8 mouse cellular contexts compared by ENCODE assay signal in genomic region chr11:119267241-119267674, GRCm38 (mm10). TPM values are rescaled to one million over a fixed set of nuclear protein-coding genes. Genes with fewer than 3 reads are reported as not detected.
DNase-seq lines count a peak whose midpoint lies in the region; ATAC-seq and TF ChIP-seq lines count a peak whose summit lies in the region.

No protein-coding gene starts in this region.

- no peaks in the 10 kb centered on the region for H3K27me3 ChIP-seq in heart, embryonic 14.5 days (ENCODE audit: control insufficient read depth, insufficient read depth, low read length)
- no peaks in the 10 kb centered on the region for H3K27me3 ChIP-seq in kidney, embryonic 16.5 days (ENCODE audit: insufficient read depth, low read length)
- H3K27me3 ChIP-seq in lung, embryonic 16.5 days (ENCODE audit: control insufficient read depth, insufficient read depth, low read depth, low read length) = no peaks in the 10 kb centered on the region
- no peaks in the 10 kb centered on the region for H3K27me3 ChIP-seq in stomach, embryonic 16.5 days (ENCODE audit: control insufficient read depth, insufficient read depth, low read length)

- H3K27ac ChIP-seq in layer of hippocampus, adult 2 months = peak overlapping the region; percentile 90
- no peak overlapping the region for H3K27ac ChIP-seq in heart, embryonic 14.5 days (replicated peaks in 1 of 2; ENCODE audit: control insufficient read depth in 1 of 2, insufficient read depth in 1 of 2, low read depth in 2 of 2, low read length in 2 of 2)
- no peak overlapping the region for H3K27ac ChIP-seq in kidney, embryonic 16.5 days (ENCODE audit: low read length)
- H3K27ac ChIP-seq in lung, embryonic 16.5 days (ENCODE audit: low read length) = no peak overlapping the region
- H3K27ac ChIP-seq in stomach, embryonic 16.5 days (ENCODE audit: low read length) = no peak overlapping the region

- no peak for TF ChIP-seq CTCF in layer of hippocampus, adult 2 months (conservative IDR thresholded peaks at IDR 0.05)

- H3K4me2 ChIP-seq in heart, embryonic 14.5 days (ENCODE audit: low read length) = peak overlapping the region; percentile 96
- peak overlapping the region; percentile 96; the same call in 1 of the 2 replicates for H3K4me2 ChIP-seq in kidney, embryonic 16.5 days (replicated peaks; ENCODE audit: low read depth, low read length)
- peak overlapping the region; percentile 98 for H3K4me2 ChIP-seq in lung, embryonic 16.5 days (ENCODE audit: low read depth, low read length)
- peak overlapping the region; percentile 69 for H3K4me2 ChIP-seq in stomach, embryonic 16.5 days (ENCODE audit: low read depth, low read length)

- H3K4me1 ChIP-seq in heart, embryonic 14.5 days (ENCODE audit: control insufficient read depth in 2 of 2, insufficient read depth in 2 of 2, low read length in 2 of 2) = peaks cover 5 to 11% of the 10 kb centered on the region in 2 experiments
- peaks cover 13% of the 10 kb centered on the region for H3K4me1 ChIP-seq in kidney, embryonic 16.5 days (ENCODE audit: insufficient read depth, low read length)
- H3K4me1 ChIP-seq in lung, embryonic 16.5 days (replicated peaks; ENCODE audit: control insufficient read depth, insufficient read depth, low read length) = peaks cover 17% of the 10 kb centered on the region
- peaks cover 8% of the 10 kb centered on the region for H3K4me1 ChIP-seq in stomach, embryonic 16.5 days (ENCODE audit: control insufficient read depth, insufficient read depth, low read length)

- H3K9me3 ChIP-seq in heart, embryonic 14.5 days (ENCODE audit: control insufficient read depth, low read length) = no peaks in the 10 kb centered on the region
- no peaks in the 10 kb centered on the region for H3K9me3 ChIP-seq in kidney, embryonic 16.5 days (ENCODE audit: low read length)
- H3K9me3 ChIP-seq in lung, embryonic 16.5 days (ENCODE audit: control insufficient read depth, low read length) = no peaks in the 10 kb centered on the region
- no peaks in the 10 kb centered on the region for H3K9me3 ChIP-seq in stomach, embryonic 16.5 days (replicated peaks; ENCODE audit: control insufficient read depth, low read length)

- H3K4me3 ChIP-seq in layer of hippocampus, adult 2 months = no peak overlapping the region; the same call in 1 of the 2 replicates
- 0 out of 4 replicates have a peak overlapping the region, but pooled peaks of 1 of the 2 experiments have one; percentile 77 for H3K4me3 ChIP-seq in heart, embryonic 14.5 days (ENCODE audit: control insufficient read depth in 1 of 2, insufficient read depth in 1 of 2, low read depth in 1 of 2, low read length in 2 of 2)
- H3K4me3 ChIP-seq in kidney, embryonic 16.5 days (ENCODE audit: low read length) = no peak overlapping the region
- peak overlapping the region; percentile 80; the same call in 1 of the 2 replicates for H3K4me3 ChIP-seq in lung, embryonic 16.5 days (ENCODE audit: low read length)
- H3K4me3 ChIP-seq in stomach, embryonic 16.5 days (replicated peaks; ENCODE audit: low read length) = peak overlapping the region; percentile 74

- no peak for ATAC-seq in heart, embryonic 14.5 days (ENCODE audit: insufficient number of reproducible peaks, insufficient read depth, low FRiP score, low read depth)
- 0 out of 2 replicates have a peak, but pooled peaks have one; percentile 30 for ATAC-seq in kidney, embryonic 16.5 days (ENCODE audit: low FRiP score, low TSS enrichment)
- peak; percentile 13 for ATAC-seq in lung, embryonic 16.5 days (ENCODE audit: low read depth)
- 0 out of 2 replicates have a peak, but pooled peaks have one; percentile 6 for ATAC-seq in stomach, embryonic 16.5 days (ENCODE audit: insufficient read depth, low FRiP score)
- no peak for ATAC-seq in CD4-positive, CD25-positive, alpha-beta regulatory T cell, adult 4 months

- H3K9ac ChIP-seq in heart, embryonic 14.5 days (ENCODE audit: low read length) = peak overlapping the region; percentile 91; the same call in 1 of the 2 replicates
- 0 out of 2 replicates have a peak overlapping the region, but pooled peaks have one; percentile 74 for H3K9ac ChIP-seq in kidney, embryonic 16.5 days (replicated peaks; ENCODE audit: low read length)
- peak overlapping the region; percentile 13; the same call in 1 of the 2 replicates for H3K9ac ChIP-seq in lung, embryonic 16.5 days (ENCODE audit: low read length)
- H3K9ac ChIP-seq in stomach, embryonic 16.5 days (ENCODE audit: low read length) = peak overlapping the region; percentile 83

- WGBS in heart, embryonic 14.5 days = 53% methylated on average over 6 of the region's 6 CpGs
- WGBS in kidney, embryonic 16.5 days = 56% methylated on average over 6 of the region's 6 CpGs
- 43% methylated on average over 6 of the region's 6 CpGs for WGBS in lung, embryonic 16.5 days
- WGBS in stomach, embryonic 16.5 days = 44% methylated on average over 6 of the region's 6 CpGs

- H3K36me3 ChIP-seq in heart, embryonic 14.5 days (ENCODE audit: control insufficient read depth, insufficient read depth, low read length) = peaks cover 18% of the 10 kb centered on the region
- no peaks in the 10 kb centered on the region for H3K36me3 ChIP-seq in kidney, embryonic 16.5 days (ENCODE audit: insufficient read depth, low read length)
- no peaks in the 10 kb centered on the region for H3K36me3 ChIP-seq in lung, embryonic 16.5 days (ENCODE audit: control insufficient read depth, insufficient read depth, low read length)
- H3K36me3 ChIP-seq in stomach, embryonic 16.5 days (ENCODE audit: control insufficient read depth, insufficient read depth, low read length) = no peaks in the 10 kb centered on the region

- DNase-seq in layer of hippocampus, adult 2 months (ENCODE audit: low spot score in 2 of 2) = peak; percentile 36 to 52
- no peak for DNase-seq in layer of hippocampus, postnatal 25 days (ENCODE audit: extremely low spot score in 1 of 2, low spot score in 1 of 2)
- peak; percentile 76 for DNase-seq in cerebellum, adult 8-10 months

RNA-seq across cellular contexts. Expression of gene Gaa, which starts 0.4 kb away (rescaled TPM):
- 100 to 1,000 TPM; 323 to 324 TPM for total RNA-seq in layer of hippocampus, adult 2 months (2021)
- 100 to 1,000 TPM; 304 to 308 TPM for total RNA-seq in layer of hippocampus, postnatal 25 days (2021)
- polyA plus RNA-seq in heart, embryonic 14.5 days (2014; fragmentation: Nextera tagmentation; extraction: Ambion mirVana) = 73.6 and 75.7 TPM in 2 replicates
- 80.7 and 82.6 TPM in 2 replicates for polyA plus RNA-seq in kidney, embryonic 16.5 days (2015; fragmentation: Nextera tagmentation; extraction: Ambion mirVana)
- 77.7 and 78.1 TPM in 2 replicates for polyA plus RNA-seq in lung, embryonic 16.5 days (2015; fragmentation: Nextera tagmentation; extraction: Ambion mirVana)
- 74.7 and 85.1 TPM in 2 replicates for polyA plus RNA-seq in stomach, embryonic 16.5 days (2015; fragmentation: Nextera tagmentation; extraction: Ambion mirVana)
- 10 to 100 TPM; 11.5 to 27.8 TPM for polyA plus RNA-seq in CD4-positive, CD25-positive, alpha-beta regulatory T cell, adult 4 months (2017; shearing (Covaris generic))

RNA-seq across cellular contexts. Expression of gene Eif4a3, which starts 32.6 kb away (rescaled TPM):
- total RNA-seq in layer of hippocampus, adult 2 months (2021) = 10 to 100 TPM; 90.8 to 92.2 TPM
- 10 to 100 TPM; 82.2 to 91.7 TPM for total RNA-seq in layer of hippocampus, postnatal 25 days (2021)
- 263 and 280 TPM in 2 replicates for polyA plus RNA-seq in heart, embryonic 14.5 days (2014; fragmentation: Nextera tagmentation; extraction: Ambion mirVana)
- 381 and 389 TPM in 2 replicates for polyA plus RNA-seq in kidney, embryonic 16.5 days (2015; fragmentation: Nextera tagmentation; extraction: Ambion mirVana)
- 330 and 339 TPM in 2 replicates for polyA plus RNA-seq in lung, embryonic 16.5 days (2015; fragmentation: Nextera tagmentation; extraction: Ambion mirVana)
- 272 and 284 TPM in 2 replicates for polyA plus RNA-seq in stomach, embryonic 16.5 days (2015; fragmentation: Nextera tagmentation; extraction: Ambion mirVana)
- polyA plus RNA-seq in CD4-positive, CD25-positive, alpha-beta regulatory T cell, adult 4 months (2017; shearing (Covaris generic)) = 100 to 1,000 TPM; 175 to 208 TPM

RNA-seq across cellular contexts. Expression of gene Ccdc40, which starts 38.9 kb away (rescaled TPM):
- 1 to 10 TPM; 2.8 to 4.1 TPM for total RNA-seq in layer of hippocampus, adult 2 months (2021)
- 1 to 10 TPM; 1.5 to 5.5 TPM for total RNA-seq in layer of hippocampus, postnatal 25 days (2021)
- polyA plus RNA-seq in heart, embryonic 14.5 days (2014; fragmentation: Nextera tagmentation; extraction: Ambion mirVana) = 1.8 and 1.9 TPM in 2 replicates
- polyA plus RNA-seq in kidney, embryonic 16.5 days (2015; fragmentation: Nextera tagmentation; extraction: Ambion mirVana) = 5.1 and 5.5 TPM in 2 replicates
- 6.3 and 9.2 TPM in 2 replicates for polyA plus RNA-seq in lung, embryonic 16.5 days (2015; fragmentation: Nextera tagmentation; extraction: Ambion mirVana)
- 2.3 and 2.4 TPM in 2 replicates for polyA plus RNA-seq in stomach, embryonic 16.5 days (2015; fragmentation: Nextera tagmentation; extraction: Ambion mirVana)
- 1 to 10 TPM; 2.9 to 3.6 TPM for polyA plus RNA-seq in CD4-positive, CD25-positive, alpha-beta regulatory T cell, adult 4 months (2017; shearing (Covaris generic))

RNA-seq across cellular contexts. Expression of gene Tbc1d16, which starts 39.0 kb away (rescaled TPM):
- total RNA-seq in layer of hippocampus, adult 2 months (2021) = 10 to 100 TPM; 44.0 to 44.1 TPM
- total RNA-seq in layer of hippocampus, postnatal 25 days (2021) = 10 to 100 TPM; 53.6 to 55.9 TPM
- 8.7 and 10.3 TPM in 2 replicates for polyA plus RNA-seq in heart, embryonic 14.5 days (2014; fragmentation: Nextera tagmentation; extraction: Ambion mirVana)
- polyA plus RNA-seq in kidney, embryonic 16.5 days (2015; fragmentation: Nextera tagmentation; extraction: Ambion mirVana) = 12.3 and 16.2 TPM in 2 replicates
- 19.4 and 20.0 TPM in 2 replicates for polyA plus RNA-seq in lung, embryonic 16.5 days (2015; fragmentation: Nextera tagmentation; extraction: Ambion mirVana)
- polyA plus RNA-seq in stomach, embryonic 16.5 days (2015; fragmentation: Nextera tagmentation; extraction: Ambion mirVana) = 13.6 and 14.8 TPM in 2 replicates
- polyA plus RNA-seq in CD4-positive, CD25-positive, alpha-beta regulatory T cell, adult 4 months (2017; shearing (Covaris generic)) = 1 to 10 TPM in 1 of 2 experiments, under 1 TPM in 1; 0.72 to 1.0 TPM

RNA-seq across cellular contexts. Expression of gene Card14, which starts 40.3 kb away (rescaled TPM):
- 1 to 10 TPM in 1 of 2 experiments, under 1 TPM in 1; 0.77 to 1.0 TPM for total RNA-seq in layer of hippocampus, adult 2 months (2021)
- total RNA-seq in layer of hippocampus, postnatal 25 days (2021) = under 1 TPM; 0.52 to 0.98 TPM
- 0.39 and 0.51 TPM in 2 replicates for polyA plus RNA-seq in heart, embryonic 14.5 days (2014; fragmentation: Nextera tagmentation; extraction: Ambion mirVana)
- polyA plus RNA-seq in kidney, embryonic 16.5 days (2015; fragmentation: Nextera tagmentation; extraction: Ambion mirVana) = 0.36 and 0.52 TPM in 2 replicates
- 0.05 TPM in 1 of 2 replicates, not detected in the other for polyA plus RNA-seq in lung, embryonic 16.5 days (2015; fragmentation: Nextera tagmentation; extraction: Ambion mirVana)
- 3.2 and 5.1 TPM in 2 replicates for polyA plus RNA-seq in stomach, embryonic 16.5 days (2015; fragmentation: Nextera tagmentation; extraction: Ambion mirVana)
- polyA plus RNA-seq in CD4-positive, CD25-positive, alpha-beta regulatory T cell, adult 4 months (2017; shearing (Covaris generic)) = not detected

Comparison
In these comparisons a context has a peak if more than half of its experiments do, and no peak if none do; other contexts are left out.
1. DNase-seq: peak in layer of hippocampus, adult 2 months (2 of 2) and cerebellum, adult 8-10 months (single experiment); none in layer of hippocampus, postnatal 25 days (0 of 2).
2. H3K4me3 ChIP-seq: peak in lung, embryonic 16.5 days (single experiment) and stomach, embryonic 16.5 days (single experiment); none in layer of hippocampus, adult 2 months (single experiment) and kidney, embryonic 16.5 days (single experiment).
3. ATAC-seq: peak in kidney, embryonic 16.5 days (single experiment), lung, embryonic 16.5 days (single experiment) and stomach, embryonic 16.5 days (single experiment); none in heart, embryonic 14.5 days (single experiment) and CD4-positive, CD25-positive, alpha-beta regulatory T cell, adult 4 months (single experiment).
4. H3K9ac ChIP-seq: peak in every context shown above with its lines; median percentile 91 in heart, embryonic 14.5 days; 83 in stomach, embryonic 16.5 days; 74 in kidney, embryonic 16.5 days; 13 in lung, embryonic 16.5 days.
5. Peak in every context shown above with its lines, with median percentiles within 50 percentile points of each other: H3K4me2 ChIP-seq.